Mouse (Mus musculus) lung, adult 2 months (tissue): Measurements from ENCODE around the gene Arl15.

Experiments
- CTCF ChIP-seq: fragments of 200-500 bp; IDR thresholded peaks from 2 replicates; pipeline ENCODE4 v1.5.1; 2011; ENCODE audit warnings: mild to moderate bottlenecking, low read length, control low read depth; ENCODE audit not compliant: insufficient read depth
- POLR2A ChIP-seq: fragments of 200-500 bp; IDR thresholded peaks from 2 replicates; pipeline ENCODE4 v1.6.1; 2011; ENCODE audit warnings: low read depth, mild to moderate bottlenecking, control low read depth, low read length, borderline replicate concordance; ENCODE audit errors: extremely low read depth

GRCm38 (mm10) chr13:113879651-113880327 is 85.5 kb downstream of the Arl15 start:
- TF ChIP-seq POLR2A (no peak), CTCF (no peak)
